Mouse (Mus musculus): Measurements from ENCODE around the gene Ctso.

Ctso gene

DNA sequence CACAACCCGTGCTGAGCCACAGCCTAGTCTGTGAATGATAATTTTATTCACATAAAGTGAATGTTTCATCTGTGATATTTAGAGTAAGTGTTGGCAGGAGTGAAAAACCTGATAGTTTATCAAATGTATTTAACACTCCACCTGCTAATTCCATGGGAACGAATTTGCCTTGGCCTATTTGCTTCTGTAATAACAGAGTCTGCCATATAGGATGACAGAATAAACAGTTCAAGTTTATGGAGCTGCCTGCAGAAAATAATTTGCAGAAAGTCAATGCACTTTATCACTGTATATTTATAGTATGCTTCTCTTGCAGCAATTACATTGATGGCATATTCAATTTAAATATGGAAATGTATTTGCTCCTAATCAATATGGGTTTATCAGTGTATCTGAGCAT is 19.4 kb downstream of the Ctso start:
- DNase-seq (ENCODE audit: extremely low read depth, low read depth, low spot score) = no peak

DNA sequence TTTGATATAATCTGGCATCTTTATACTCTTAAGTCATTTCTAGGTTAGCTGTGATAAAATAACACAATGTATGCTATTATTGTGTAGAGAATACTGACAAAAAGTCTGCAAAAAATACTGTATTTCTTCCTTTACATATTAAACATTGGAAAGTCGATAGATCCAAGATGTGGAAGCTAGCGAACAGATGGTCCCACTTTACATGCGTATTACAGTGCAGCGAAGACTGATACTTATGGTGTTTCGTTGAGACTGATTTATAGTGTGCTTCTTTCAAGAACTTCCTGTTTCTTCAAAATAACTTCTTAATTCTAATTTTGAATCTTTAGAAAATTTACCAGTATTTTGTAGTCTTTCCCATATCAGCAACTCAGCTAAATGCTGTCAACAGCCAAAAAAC is 25.1 kb downstream of the Ctso start:
- no peak for DNase-seq (ENCODE audit: extremely low read depth, low read depth, low spot score)

DNA sequence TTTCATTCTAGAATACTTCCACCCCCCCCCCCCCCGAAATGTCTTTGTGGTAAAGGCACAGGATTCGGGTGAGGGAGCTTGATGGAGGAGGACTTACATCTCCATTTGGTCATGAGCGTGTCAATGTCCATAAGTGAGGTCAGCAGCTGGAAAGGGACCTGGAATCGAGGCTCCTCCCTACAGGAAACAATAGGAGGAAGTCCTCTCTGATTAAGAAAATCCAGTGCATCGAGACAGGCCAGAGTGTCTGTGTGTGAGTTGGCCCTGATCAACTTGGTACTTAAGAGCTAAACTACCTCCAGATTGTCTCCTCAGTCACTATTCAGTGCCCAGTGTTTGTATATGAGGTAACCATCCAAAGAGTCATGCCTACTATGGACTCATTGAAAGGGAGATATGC is 28.9 kb downstream of the Ctso start:
- no peak for DNase-seq (ENCODE audit: extremely low read depth, low read depth, low spot score)

DNA sequence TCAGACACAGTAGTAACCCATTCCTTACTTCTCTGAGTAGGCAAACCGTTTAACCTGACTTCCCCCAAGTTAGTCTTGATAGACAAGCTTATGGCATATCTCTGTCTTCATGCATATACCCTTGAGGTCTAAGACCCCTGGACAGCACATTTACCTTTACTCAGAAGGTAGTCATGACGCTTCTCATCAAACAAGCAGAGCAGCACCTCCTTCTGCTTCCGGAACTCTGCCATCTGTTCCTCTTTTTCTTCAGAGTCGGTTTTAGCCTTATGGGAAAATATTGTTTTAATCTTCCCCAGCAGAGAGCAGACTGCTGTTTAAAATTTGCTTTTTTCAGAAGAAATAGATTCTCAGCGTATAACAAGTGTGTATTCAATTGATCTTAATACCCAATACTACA is 31.4 kb downstream of the Ctso start:
- no peak for DNase-seq (ENCODE audit: extremely low read depth, low read depth, low spot score)

DNA sequence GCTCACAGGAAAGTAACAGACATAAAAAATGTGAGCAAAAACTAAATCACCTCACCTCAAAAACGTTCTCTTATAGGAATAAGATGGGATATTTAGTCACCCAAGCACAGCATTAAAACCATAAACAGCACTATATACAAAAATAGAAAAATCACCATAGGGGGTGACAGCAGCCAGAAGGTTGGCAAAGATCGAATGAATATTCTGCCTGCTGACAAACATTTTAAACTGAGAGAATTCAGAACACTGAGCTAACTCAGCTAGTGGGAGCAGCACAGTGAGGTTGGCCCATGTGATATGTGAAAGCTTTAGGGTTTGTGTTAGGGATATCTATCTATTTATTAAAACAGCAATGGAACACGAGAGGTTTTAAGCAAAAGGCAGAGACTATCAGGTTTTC is 32.2 kb downstream of the Ctso start:
- DNase-seq (ENCODE audit: extremely low read depth, low read depth, low spot score) = no peak

DNA sequence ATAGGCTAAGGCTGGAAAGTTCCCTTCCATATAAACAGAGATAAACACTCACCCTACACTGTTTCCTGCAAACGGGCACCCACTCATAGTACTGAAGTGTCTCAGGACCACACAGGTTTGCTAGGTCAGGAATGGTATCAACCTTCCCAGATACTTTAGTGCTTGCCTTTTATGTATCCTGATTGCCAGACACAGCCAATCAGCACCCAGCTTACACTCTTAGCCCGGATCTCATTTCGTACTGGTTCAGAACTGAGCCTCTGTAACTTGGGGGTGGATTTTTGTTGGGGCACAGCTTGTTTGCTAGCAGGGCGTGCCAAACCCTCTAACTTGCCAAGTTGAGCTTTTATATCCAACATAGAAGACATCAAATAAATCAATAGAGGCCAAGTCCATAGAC is 43.2 kb downstream of the Ctso start:
- DNase-seq (ENCODE audit: extremely low read depth, low read depth, low spot score) = no peak

DNA sequence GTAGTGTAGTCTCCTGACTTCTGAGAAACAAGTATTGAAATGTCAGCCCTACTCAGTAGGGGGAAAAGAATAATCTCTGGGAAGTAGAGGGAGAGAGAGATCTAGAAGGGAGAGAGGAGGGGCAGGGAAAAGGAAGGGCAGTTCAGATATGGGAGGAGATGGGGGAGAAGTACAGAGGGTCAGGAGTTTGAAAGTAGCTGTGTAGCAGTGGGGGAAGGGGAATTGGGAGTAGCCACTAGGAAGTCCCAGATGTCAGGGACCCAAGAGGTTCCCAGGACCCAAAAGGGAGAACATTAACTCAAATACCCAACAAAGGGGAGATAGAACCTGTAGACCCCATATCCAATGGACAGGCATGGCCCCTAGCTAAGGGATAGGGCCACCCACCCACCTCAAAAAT is 43.7 kb downstream of the Ctso start, which contains the start of gene Tdo2:
TSS of gene Tdo2 (minus strand) at position 101 of the 400 bp plus-strand sequence.
- no peak for DNase-seq (ENCODE audit: extremely low read depth, low read depth, low spot score)

DNA sequence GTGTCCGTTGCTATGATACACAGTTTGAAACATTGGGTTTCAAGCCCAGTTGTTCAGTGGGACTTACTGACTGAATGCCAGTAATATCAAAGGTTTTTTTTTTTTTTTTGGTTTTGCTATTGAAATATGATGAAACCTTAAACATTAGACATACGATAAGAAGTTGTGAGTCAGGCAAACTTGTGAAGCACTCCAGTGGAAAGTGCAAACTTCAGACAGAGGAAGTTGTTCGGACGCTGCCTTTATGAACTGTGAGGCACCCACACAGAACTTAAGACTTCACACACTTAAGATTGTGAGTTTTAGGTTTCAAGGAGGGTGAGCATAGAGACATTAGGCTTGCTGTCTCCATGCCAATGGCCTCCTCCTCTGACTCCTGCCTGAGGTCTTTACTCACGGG is 49.2 kb downstream of the Ctso start:
- DNase-seq (ENCODE audit: extremely low read depth, low read depth, low spot score) = no peak

DNA sequence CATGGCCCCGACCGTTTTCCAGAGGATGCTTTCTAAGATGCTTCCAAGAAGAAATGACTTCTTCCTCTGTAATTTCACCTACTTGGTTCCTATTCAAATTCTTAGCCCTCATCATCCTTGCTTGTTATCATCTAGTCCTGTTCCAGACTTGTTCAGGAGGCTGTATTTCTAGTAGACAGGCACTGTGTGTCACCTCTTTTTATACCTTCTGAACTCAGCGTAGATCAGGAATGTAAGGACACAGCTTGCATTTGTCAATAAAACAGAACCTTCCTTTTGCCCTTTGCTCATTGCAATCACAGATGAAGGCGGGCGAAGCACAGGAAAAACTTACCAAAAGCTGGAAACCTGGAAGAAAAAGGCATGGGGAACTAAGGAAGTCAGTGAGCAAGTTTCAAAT is 49.6 kb downstream of the Ctso start, which contains the start of gene Asic5:
TSS of gene Asic5 (plus strand) at position 301 of the 400 bp plus-strand sequence.
- DNase-seq (ENCODE audit: extremely low read depth, low read depth, low spot score) = no peak

DNA sequence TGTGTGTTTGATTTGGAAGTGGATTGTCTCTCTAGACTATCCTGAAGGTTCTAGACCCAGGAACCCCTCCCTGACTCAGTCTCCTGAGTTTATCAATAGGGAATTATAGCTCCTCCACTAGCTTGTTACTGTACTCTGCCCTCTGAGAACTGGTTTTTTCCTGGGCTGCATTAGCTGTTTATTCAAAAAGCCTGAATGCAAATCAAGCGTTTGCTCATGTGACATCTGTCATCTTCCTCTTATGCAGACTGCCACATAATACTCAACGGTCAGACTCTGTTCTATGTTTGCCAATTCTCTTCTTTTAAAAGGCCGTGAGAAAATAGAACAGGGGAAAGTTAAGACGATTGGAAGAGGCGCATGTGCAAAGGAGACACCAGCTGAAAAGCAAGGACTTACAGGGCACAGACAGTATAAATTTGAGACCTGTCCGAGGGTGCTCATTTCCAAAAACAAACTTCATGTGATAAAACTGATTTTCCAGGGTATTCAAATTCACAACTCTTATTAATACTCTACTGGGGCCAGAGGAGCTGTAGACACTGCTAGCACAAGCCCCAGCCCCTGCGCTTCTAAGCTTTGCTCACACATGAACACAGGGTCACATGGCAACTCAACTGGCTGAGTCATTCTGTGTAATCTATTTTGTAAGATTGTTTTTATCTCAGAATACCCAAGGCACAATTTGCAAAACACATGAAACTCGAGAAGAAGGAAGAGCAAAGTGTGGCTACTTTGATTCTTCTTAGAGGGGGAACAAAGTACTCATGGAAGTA is 50.9 kb downstream of the Ctso start:
- no peak for DNase-seq (ENCODE audit: extremely low read depth, low read depth, low spot score)

DNA sequence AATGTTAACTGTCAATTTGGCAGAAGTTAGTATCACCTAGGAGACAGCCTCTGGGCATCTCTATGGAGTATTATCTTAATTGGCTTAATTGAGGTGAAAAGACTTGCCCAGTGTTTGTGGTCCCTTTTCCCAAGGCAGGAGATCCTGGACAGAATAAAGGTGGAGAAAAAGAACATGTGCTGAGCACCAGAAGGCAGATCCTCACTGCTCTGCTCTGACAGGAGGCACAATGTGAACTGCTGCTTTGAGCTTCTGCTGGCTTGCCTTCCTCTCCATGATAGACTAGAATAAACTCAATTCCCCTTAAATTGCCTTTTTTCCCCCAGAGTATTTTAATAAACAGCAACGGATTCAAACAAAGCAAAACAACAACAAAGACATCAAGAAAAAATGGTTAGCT is 52.7 kb downstream of the Ctso start:
- DNase-seq (ENCODE audit: extremely low read depth, low read depth, low spot score) = no peak

DNA sequence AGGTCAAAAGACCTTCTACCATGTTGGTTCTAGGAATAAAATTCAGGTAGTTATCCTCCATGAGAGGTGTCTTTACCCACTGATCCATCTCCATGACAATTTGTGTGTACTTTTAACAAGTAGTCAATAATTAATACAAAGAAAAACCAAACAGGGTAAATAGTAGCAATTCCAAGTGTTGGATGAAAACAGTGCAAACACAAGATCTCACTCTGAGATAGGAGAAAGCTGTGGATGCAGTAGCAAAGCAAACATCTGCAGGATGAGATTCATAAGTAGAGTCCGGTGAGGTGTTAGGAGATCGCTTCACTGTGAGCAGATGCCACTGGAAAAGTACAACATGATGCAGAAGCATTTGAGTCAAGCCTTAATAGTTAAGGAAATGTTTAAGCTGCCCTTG is 53.7 kb downstream of the Ctso start:
- no peak for DNase-seq (ENCODE audit: extremely low read depth, low read depth, low spot score)

DNA sequence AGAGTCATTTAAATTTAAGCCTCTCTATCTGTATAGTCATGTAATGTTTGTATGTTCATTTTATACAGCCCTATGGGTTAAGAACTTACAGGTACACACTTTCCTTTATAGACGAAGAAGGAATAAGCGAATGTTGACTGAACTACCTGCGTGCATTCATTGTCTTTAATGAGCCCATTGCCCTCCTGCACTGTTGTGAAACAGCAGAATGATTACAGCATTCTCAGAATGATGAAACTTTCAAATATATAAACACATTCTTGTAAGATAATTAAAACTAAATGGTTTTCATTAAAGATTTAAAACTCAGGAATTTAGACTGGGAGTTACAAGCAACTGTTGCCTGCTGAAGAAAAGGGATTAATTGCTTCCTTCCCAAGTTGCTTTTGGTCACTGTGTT is 55.2 kb downstream of the Ctso start:
- no peak for DNase-seq (ENCODE audit: extremely low read depth, low read depth, low spot score)

DNA sequence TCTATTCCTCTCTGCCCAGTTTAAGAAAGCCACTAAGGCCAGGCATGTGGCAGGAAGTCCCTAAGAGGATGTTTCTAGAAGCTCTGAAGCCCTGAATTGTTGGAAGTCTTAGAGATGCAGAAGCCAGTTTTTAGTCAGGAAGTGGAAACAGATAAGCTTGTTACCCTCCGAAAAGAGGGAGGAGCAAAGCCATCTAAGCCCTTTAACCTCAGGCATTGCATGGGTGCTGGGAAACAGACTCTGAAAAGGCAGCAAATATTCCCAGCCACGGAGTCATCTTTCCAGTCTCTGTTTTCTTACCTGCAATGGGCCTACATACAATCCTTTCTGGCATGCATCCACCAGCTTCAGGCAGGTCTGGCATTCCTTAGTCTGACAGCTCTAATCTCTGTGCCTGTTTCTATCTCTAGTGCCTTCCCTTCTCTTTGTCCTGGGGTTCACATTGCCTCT is 57.3 kb downstream of the Ctso start:
- peak; percentile 88 for DNase-seq (ENCODE audit: extremely low read depth, low read depth, low spot score)

DNA sequence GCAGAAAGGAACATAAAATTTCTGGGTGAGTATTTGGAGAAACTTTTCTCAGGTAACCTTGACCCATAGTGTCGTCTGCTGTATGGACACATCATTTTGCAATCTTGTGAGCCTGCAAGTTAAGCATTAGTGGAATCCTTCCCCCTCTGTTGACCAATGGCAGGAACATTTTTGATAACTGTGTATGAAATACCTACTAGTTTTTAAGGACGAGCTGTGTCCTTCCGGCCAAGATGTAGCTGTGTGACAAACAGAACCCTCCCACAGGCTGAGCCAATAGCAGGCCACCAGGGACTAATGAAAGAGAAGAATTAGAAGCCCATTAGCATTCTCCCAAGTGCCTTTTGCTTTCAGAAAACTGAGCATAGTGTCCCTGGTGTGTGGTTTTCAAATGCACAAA is 58.1 kb downstream of the Ctso start:
- DNase-seq (ENCODE audit: extremely low read depth, low read depth, low spot score) = no peak

DNA sequence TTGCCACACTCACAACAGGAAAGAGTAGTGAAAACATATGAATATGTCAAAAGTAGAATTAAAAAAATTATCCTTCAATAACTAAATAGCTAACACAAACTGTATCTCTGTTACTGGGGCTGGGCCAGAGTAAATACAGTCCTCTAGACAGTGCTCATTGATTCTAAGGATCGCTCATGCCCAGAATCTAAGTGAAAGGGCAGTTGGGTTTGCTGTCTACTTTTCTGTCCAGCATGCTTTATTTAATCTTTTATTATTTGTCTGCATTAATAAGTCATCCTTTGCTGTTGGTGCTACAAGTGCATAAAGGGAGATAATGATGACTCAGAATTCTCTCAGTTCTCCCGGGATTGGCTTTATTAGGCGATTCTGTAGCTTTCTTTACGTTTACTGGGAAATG is 63.0 kb downstream of the Ctso start:
- DNase-seq (ENCODE audit: extremely low read depth, low read depth, low spot score) = no peak

DNA sequence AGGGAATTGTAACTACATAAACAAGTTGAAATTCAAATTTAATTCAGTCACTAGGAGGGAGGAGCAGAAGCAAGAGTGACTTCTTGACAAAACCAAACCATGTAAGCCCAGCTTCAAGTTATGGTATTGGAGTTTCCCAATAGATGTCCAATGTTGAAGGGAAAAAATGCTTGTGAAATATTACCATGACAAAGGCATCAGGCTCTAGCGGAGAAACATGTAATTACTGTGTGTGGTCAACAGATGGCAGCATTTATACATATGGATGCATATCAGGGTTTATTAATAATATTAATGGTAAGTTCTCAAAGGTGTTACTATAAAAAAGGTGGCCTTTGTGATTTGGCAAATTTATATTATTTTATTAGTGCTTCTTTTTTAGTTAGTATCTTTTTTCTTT is 63.6 kb downstream of the Ctso start:
- DNase-seq (ENCODE audit: extremely low read depth, low read depth, low spot score) = no peak

Measured in fat pad, adult 2 months (tissue).